Mouse (Mus musculus) erythroblast, embryonic 14.5 days (primary cell): ENCODE data around the gene Wdr44.

ENCODE experiments used
- GATA1 ChIP-seq: IDR thresholded peaks from 2 replicates; pipeline ENCODE4 v1.6.1; 2012; ENCODE audit warnings: low read length, inconsistent platforms, mixed read lengths
- TAL1 ChIP-seq: IDR thresholded peaks from 3 replicates; pipeline ENCODE4 v1.6.1; 2012; ENCODE audit warnings: low read length, inconsistent platforms, mixed read lengths

- TF ChIP-seq GATA1, result no peak
- TF ChIP-seq TAL1, result no peak
These were observed 130.7 kb downstream of the Wdr44 start for GRCm38 (mm10) chrX:23823398-23824023.
